Mouse (Mus musculus) MEL (cell line): ENCODE results near the gene Spns1. TPM values are rescaled to one million over a fixed set of nuclear protein-coding genes. Genes with fewer than 3 reads are reported as not detected.
A peak's percentile ranks its signal among the peaks of the same experiment; 100 is the strongest.

Source experiments
- DNase-seq: peaks from one replicate; pipeline ENCODE4 v3.0.0; 2011; ENCODE audit warnings: low read depth, low spot score
- H3K27ac ChIP-seq: 2 replicates; pipeline ENCODE4 v1.5.1; 2012; ENCODE audit warnings: low read depth, mild to moderate bottlenecking, control low read depth, low read length, moderate library complexity; ENCODE audit not compliant: control insufficient read depth
- H3K27me3 ChIP-seq, 2 experiments: fragments of 150-350 bp in 1 of 2; sonication (generic) in 1 of 2; 2 replicates each; pipeline ENCODE4 v1.6.1; 2012; ENCODE audit warnings: low read length in 2 of 2, mild to moderate bottlenecking in 2 of 2, improper control_type of control experiment in 1 of 2, moderate library complexity in 1 of 2; ENCODE audit not compliant: insufficient read depth in 2 of 2, control insufficient read depth in 1 of 2
- H3K36me3 ChIP-seq, 2 experiments: 2 replicates each; pipeline ENCODE4 v1.6.1; 2012 to 2014; ENCODE audit warnings: low read length in 2 of 2, improper control_type of control experiment in 1 of 2, inconsistent platforms in 1 of 2, mild to moderate bottlenecking in 1 of 2; ENCODE audit not compliant: insufficient read depth in 2 of 2, control insufficient read depth in 1 of 2
- H3K4me1 ChIP-seq, 2 experiments: fragments of 150-350 bp in 1 of 2; sonication (generic) in 1 of 2; 2 replicates each; pipeline ENCODE4 v1.6.1; 2012; ENCODE audit warnings: low read length in 2 of 2, improper control_type of control experiment in 1 of 2, mild to moderate bottlenecking in 1 of 2; ENCODE audit not compliant: insufficient read depth in 2 of 2, control insufficient read depth in 1 of 2
- H3K4me3 ChIP-seq, 2 experiments: fragments of 150-350 bp in 1 of 2; sonication (generic) in 1 of 2; 2 replicates each; pipeline ENCODE4 v1.5.1; 2012; ENCODE audit warnings: low read depth in 2 of 2, low read length in 2 of 2, mild to moderate bottlenecking in 2 of 2, moderate library complexity in 2 of 2, control low read depth in 1 of 2, improper control_type of control experiment in 1 of 2; ENCODE audit not compliant: control insufficient read depth in 1 of 2, insufficient read depth in 1 of 2
- H3K79me2 ChIP-seq: 2 replicates; pipeline ENCODE4 v1.6.1; 2012; ENCODE audit warnings: mild to moderate bottlenecking, low read length, moderate library complexity; ENCODE audit not compliant: control insufficient read depth, poor library complexity, insufficient read depth
- H3K9ac ChIP-seq: 2 replicates; pipeline ENCODE4 v1.6.1; 2012; ENCODE audit warnings: low read depth, mild to moderate bottlenecking, control low read depth, low read length, moderate library complexity; ENCODE audit not compliant: control insufficient read depth, poor library complexity, severe bottlenecking
- H3K9me3 ChIP-seq: fragments of 150-350 bp; sonication (generic); replicated peaks from 2 replicates; pipeline ENCODE4 v1.6.1; 2012; ENCODE audit warnings: mild to moderate bottlenecking, low read length, improper control_type of control experiment, moderate library complexity; ENCODE audit not compliant: insufficient read depth
- BHLHE40 ChIP-seq: IDR thresholded peaks from 2 replicates; pipeline ENCODE4 v1.6.1; 2012; ENCODE audit warnings: low read depth, mild to moderate bottlenecking, inconsistent platforms, low read length, improper control_type of control experiment, borderline replicate concordance
- CHD2 ChIP-seq: IDR thresholded peaks from 2 replicates; pipeline ENCODE4 v1.6.1; 2011; ENCODE audit warnings: low read length, improper control_type of control experiment
- E2F4 ChIP-seq: IDR thresholded peaks from 2 replicates; pipeline ENCODE4 v1.6.1; 2011; ENCODE audit warnings: low read depth, low read length, improper control_type of control experiment, borderline replicate concordance
- ELF1 ChIP-seq: IDR thresholded peaks from 2 replicates; pipeline ENCODE4 v1.6.1; 2014; ENCODE audit warnings: low read depth, mild to moderate bottlenecking, inconsistent platforms, low read length, improper control_type of control experiment, moderate library complexity
- ETS1 ChIP-seq: IDR thresholded peaks from 2 replicates; pipeline ENCODE4 v1.6.1; 2012; ENCODE audit warnings: low read depth, mild to moderate bottlenecking, inconsistent platforms, low read length, improper control_type of control experiment, moderate library complexity
- KAT2A ChIP-seq: conservative IDR thresholded peaks from 2 replicates; pipeline ENCODE4 v1.6.1; 2012; ENCODE audit warnings: low read depth, low read length, improper control_type of control experiment, inconsistent platforms
- MAX ChIP-seq: IDR thresholded peaks from 2 replicates; pipeline ENCODE4 v1.6.1; 2011; ENCODE audit warnings: low read length, improper control_type of control experiment
- MAZ ChIP-seq: IDR thresholded peaks from 2 replicates; pipeline ENCODE4 v1.6.1; 2012; ENCODE audit warnings: low read depth, mild to moderate bottlenecking, inconsistent platforms, low read length, improper control_type of control experiment
- MEF2A ChIP-seq: IDR thresholded peaks from 2 replicates; pipeline ENCODE4 v1.6.1; 2014; ENCODE audit warnings: low read depth, mild to moderate bottlenecking, inconsistent platforms, low read length, improper control_type of control experiment; ENCODE audit not compliant: poor library complexity, insufficient replicate concordance, severe bottlenecking; ENCODE audit errors: extremely low read depth
- MYC ChIP-seq: IDR thresholded peaks from 2 replicates; pipeline ENCODE4 v1.6.1; 2011; ENCODE audit warnings: low read depth, mild to moderate bottlenecking, low read length, improper control_type of control experiment, moderate library complexity
- NELFE ChIP-seq: IDR thresholded peaks from 2 replicates; pipeline ENCODE4 v1.6.1; 2011; ENCODE audit warnings: low read depth, low read length, improper control_type of control experiment
- POLR2A ChIP-seq, 2 experiments: IDR thresholded peaks; 2 replicates each; pipeline ENCODE4 v1.6.1; 2011 to 2012; ENCODE audit warnings: low read length in 2 of 2, mild to moderate bottlenecking in 2 of 2, control low read depth in 1 of 2, improper control_type of control experiment in 1 of 2, low read depth in 1 of 2, moderate library complexity in 1 of 2; ENCODE audit not compliant: control insufficient read depth in 1 of 2, insufficient read depth in 1 of 2, poor library complexity in 1 of 2
- POLR2AphosphoS2 ChIP-seq: IDR thresholded peaks from 2 replicates; pipeline ENCODE4 v1.6.1; 2011; ENCODE audit warnings: low read length, improper control_type of control experiment
- POLR2AphosphoS5 ChIP-seq: IDR thresholded peaks from 2 replicates; pipeline ENCODE4 v1.6.1; 2012; ENCODE audit warnings: low read depth, borderline replicate concordance, mild to moderate bottlenecking, inconsistent platforms, low read length, moderate library complexity, mixed read lengths
- RAD21 ChIP-seq: IDR thresholded peaks from 2 replicates; pipeline ENCODE4 v1.6.1; 2011; ENCODE audit warnings: mild to moderate bottlenecking, low read depth, low read length, improper control_type of control experiment
- RCOR1 ChIP-seq: IDR thresholded peaks from 2 replicates; pipeline ENCODE4 v1.6.1; 2012; ENCODE audit warnings: low read depth, mild to moderate bottlenecking, inconsistent platforms, low read length, improper control_type of control experiment
- SIN3A ChIP-seq: IDR thresholded peaks from 2 replicates; pipeline ENCODE4 v1.6.1; 2012; ENCODE audit warnings: low read length, improper control_type of control experiment, inconsistent platforms
- TAL1 ChIP-seq: IDR thresholded peaks from 2 replicates; pipeline ENCODE4 v1.6.1; 2012; ENCODE audit warnings: mild to moderate bottlenecking, inconsistent platforms, low read length, moderate library complexity, mixed read lengths
- TCF12 ChIP-seq: IDR thresholded peaks from 2 replicates; pipeline ENCODE4 v1.6.1; 2014; ENCODE audit warnings: low read depth, mild to moderate bottlenecking, inconsistent platforms, low read length, improper control_type of control experiment, moderate library complexity
- USF1 ChIP-seq: IDR thresholded peaks from 2 replicates; pipeline ENCODE4 v1.6.1; 2014; ENCODE audit warnings: low read depth, mild to moderate bottlenecking, inconsistent platforms, low read length, improper control_type of control experiment, moderate library complexity
- USF2 ChIP-seq, 2 experiments: IDR thresholded peaks; 2 replicates each; pipeline ENCODE4 v1.6.1; 2011 to 2012; ENCODE audit warnings: improper control_type of control experiment in 2 of 2, low read length in 2 of 2, borderline replicate concordance in 1 of 2, inconsistent platforms in 1 of 2, low read depth in 1 of 2, mild to moderate bottlenecking in 1 of 2; ENCODE audit not compliant: insufficient read depth in 1 of 2
- ZC3H11A ChIP-seq: IDR thresholded peaks from 2 replicates; pipeline ENCODE4 v1.6.1; 2012; ENCODE audit warnings: low read depth, mild to moderate bottlenecking, inconsistent platforms, low read length, improper control_type of control experiment
- ZMIZ1 ChIP-seq: IDR thresholded peaks from 2 replicates; pipeline ENCODE4 v1.6.1; 2012; ENCODE audit warnings: low read depth, mild to moderate bottlenecking, inconsistent platforms, low read length, improper control_type of control experiment, moderate library complexity
- ZNF384 ChIP-seq: IDR thresholded peaks from 2 replicates; pipeline ENCODE4 v1.6.1; 2012; ENCODE audit warnings: low read depth, mild to moderate bottlenecking, inconsistent platforms, low read length, improper control_type of control experiment
- polyA plus RNA-seq, 2 experiments: library from polyadenylated mRNA; stranded (reverse) in 1 of 2; unstranded in 1 of 2; fragments of >175 nt in 1 of 2; fragments of >200 nt in 1 of 2; gene quantifications; 2 replicates each; pipeline versions ENCODE4 v1.2.1 to v1.2.4; 2012; ENCODE audit warnings: low replicate concordance in 2 of 2, low read depth in 1 of 2; ENCODE audit not compliant: insufficient read length in 2 of 2, insufficient read depth in 1 of 2, missing spikeins in 1 of 2
- total RNA-seq: library from RNA; depleted of rRNA; stranded (reverse); fragments of 300-350 nt; gene quantifications from 2 replicates; pipeline ENCODE4 v1.2.3, GENCODE M21; 2012

Spns1 gene
- total and polyA plus RNA-seq, 3 experiments, result 28.9 to 81.6 TPM; not detected in 1

GRCm38 (mm10) chr7:126367636-126368035 is 9.6 kb downstream of the Spns1 start:
- no peak overlapping the region for H3K9ac ChIP-seq
- no peak for DNase-seq
- no peak overlapping the region for H3K4me3 ChIP-seq
- no peaks in the 10 kb centered on the region for H3K9me3 ChIP-seq
- no peaks in the 10 kb centered on the region for H3K79me2 ChIP-seq
- TF ChIP-seq ETS1 (no peak), POLR2A (IDR thresholded peaks at IDR 0.05; ENCODE audit: control insufficient read depth in 1 of 2, insufficient read depth in 1 of 2, low read depth in 1 of 2, low read length in 2 of 2, poor library complexity in 1 of 2) (no peak), TAL1 (no peak), TCF12 (no peak), MAZ (no peak), ELF1 (no peak), ZC3H11A (no peak)
- no peak overlapping the region for H3K27ac ChIP-seq
- H3K4me1 ChIP-seq, result no peaks in the 10 kb centered on the region
- H3K36me3 ChIP-seq, result no peaks in the 10 kb centered on the region
- H3K27me3 ChIP-seq, result no peaks in the 10 kb centered on the region

- Histone ChIP-seq H3K36me3 (peaks cover 0 to 6% of the 10 kb centered on the region in 2 experiments; a peak in 1 of 4 replicates), H3K9me3 (no peaks in the 10 kb centered on the region), H3K27me3 (no peaks in the 10 kb centered on the region), H3K9ac (no peak overlapping the region), H3K27ac (no peak overlapping the region), H3K4me3 (no peak overlapping the region), H3K4me1 (peaks cover 0 to 17% of the 10 kb centered on the region in 2 experiments; a peak in 3 of 4 replicates), H3K79me2 (no peaks in the 10 kb centered on the region; the same call in 1 of the 2 replicates)
- DNase-seq, result no peak
- TF ChIP-seq KAT2A, result no peak
- TF ChIP-seq MEF2A, result no peak
- no peak for TF ChIP-seq SIN3A
These were observed 14.2 kb downstream of the Spns1 start for GRCm38 (mm10) chr7:126363038-126363437.

GRCm38 (mm10) chr7:126359049-126359448 is 18.2 kb downstream of the Spns1 start:
- Histone ChIP-seq H3K79me2 (no peaks in the 10 kb centered on the region; the same call in 1 of the 2 replicates), H3K9ac (peak overlapping the region; percentile 61), H3K4me3 (peak overlapping the region; percentile 48 to 68), H3K9me3 (no peaks in the 10 kb centered on the region), H3K27ac (peak overlapping the region; percentile 83), H3K27me3 (no peaks in the 10 kb centered on the region), H3K36me3 (peaks cover 0 to 21% of the 10 kb centered on the region in 2 experiments; a peak in 2 of 4 replicates), H3K4me1 (peaks cover 5 to 37% of the 10 kb centered on the region in 2 experiments)
- DNase-seq, result peak; percentile 86
- TF ChIP-seq SIN3A (peak; percentile 52; the same call in 1 of the 2 replicates), MYC (peak; percentile 84), ZNF384 (no peak), MAX (peak; percentile 97), USF1 (peak; percentile 96), TAL1 (no peak), POLR2A (IDR thresholded peaks at IDR 0.05; ENCODE audit: control insufficient read depth in 1 of 2, insufficient read depth in 1 of 2, low read depth in 1 of 2, low read length in 2 of 2, poor library complexity in 1 of 2) (peak in 1 of 2 experiments; percentile 48; a peak in 1 of 4 replicates), MAZ (no peak), ZMIZ1 (no peak), NELFE (no peak), POLR2AphosphoS5 (no peak), RAD21 (no peak), RCOR1 (no peak), USF2 (IDR thresholded peaks at IDR 0.05; ENCODE audit: borderline replicate concordance in 1 of 2, insufficient read depth in 1 of 2, low read depth in 1 of 2, low read length in 2 of 2) (peak; percentile 34 to 86; a peak in 3 of 4 replicates), CHD2 (no peak), BHLHE40 (peak; percentile 80), E2F4 (no peak), POLR2AphosphoS2 (no peak), KAT2A (no peak), TCF12 (0 out of 2 replicates have a peak, but pooled peaks have one; percentile 16)
